Mouse (Mus musculus): Measurements from ENCODE around the gene Hsd17b11. TPM values are rescaled to one million over a fixed set of nuclear protein-coding genes. Genes with fewer than 3 reads are reported as not detected.

Gene Hsd17b11
- 46.9 and 109 TPM in 2 replicates for polyA plus RNA-seq (2012; rRNA removed)

DNA sequence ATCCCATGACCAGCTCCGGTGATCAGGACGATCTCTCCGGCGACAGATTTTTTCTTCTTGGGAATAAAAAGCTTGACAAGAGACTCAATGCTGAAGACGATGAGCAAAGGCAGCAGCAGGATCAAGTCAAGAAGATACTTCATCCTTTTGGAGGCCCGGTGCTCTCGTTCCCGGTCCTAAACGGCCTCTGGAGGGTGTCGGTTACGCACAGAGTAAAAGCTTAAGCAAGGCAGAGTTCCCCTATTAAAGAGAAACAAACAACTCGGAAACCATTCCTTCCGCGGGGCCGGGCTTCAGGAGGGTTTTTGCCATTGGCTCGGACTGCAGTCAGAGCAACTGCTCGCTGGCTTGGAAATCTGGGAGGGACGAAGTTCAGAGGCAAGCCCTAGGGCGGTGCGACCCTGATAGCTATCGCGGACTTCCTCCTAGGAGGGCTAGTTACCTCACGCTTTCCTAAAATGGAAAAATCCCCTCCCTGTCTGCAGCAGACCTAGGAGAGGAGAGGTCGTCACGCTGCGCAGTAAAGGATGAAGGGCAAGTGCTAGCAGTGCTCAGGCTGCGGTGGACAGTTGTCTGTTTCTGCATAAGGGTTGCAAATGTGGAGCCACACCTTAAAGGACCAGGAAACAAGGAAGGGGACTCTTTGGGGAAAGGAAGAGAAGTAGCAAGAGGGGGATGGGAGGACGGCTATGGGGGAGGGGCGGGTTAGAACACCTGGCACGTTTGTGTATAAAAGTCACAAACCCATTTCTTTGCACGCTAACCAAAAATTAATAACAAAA lies at the start of gene Hsd17b11:
Gene Hsd17b11 (minus strand): TSS at position 323 of the 782 bp plus-strand sequence.
- peak within 1 kb of the TSS; percentile 81 for H3K4me3 ChIP-seq (ENCODE audit: low read depth, low read length)
- peak within 1 kb of the TSS; percentile 98 for H3K27ac ChIP-seq (ENCODE audit: insufficient read depth, low read depth, low read length)
- peaks cover 12% of the 10 kb centered on the region for H3K36me3 ChIP-seq (ENCODE audit: control insufficient read depth, insufficient read depth, low read length)
- under 1% methylated on average over 31 of the region's 31 CpGs for WGBS
- H3K27me3 ChIP-seq (ENCODE audit: control insufficient read depth, insufficient read depth, low read length) = no peaks in the 10 kb centered on the region
- TF ChIP-seq CTCF (IDR thresholded peaks at IDR 0.05; ENCODE audit: extremely low read depth, insufficient read length, insufficient replicate concordance, low read depth, low read length) (peak; percentile 19; the same call in 1 of the 2 replicates), POLR2A (IDR thresholded peaks at IDR 0.05; ENCODE audit: low read depth, low read length) (peak; percentile 84)
- H3K4me1 ChIP-seq (ENCODE audit: control insufficient read depth, insufficient read depth, insufficient read length, low read length) = peaks cover 27% of the 10 kb centered on the region

DNA sequence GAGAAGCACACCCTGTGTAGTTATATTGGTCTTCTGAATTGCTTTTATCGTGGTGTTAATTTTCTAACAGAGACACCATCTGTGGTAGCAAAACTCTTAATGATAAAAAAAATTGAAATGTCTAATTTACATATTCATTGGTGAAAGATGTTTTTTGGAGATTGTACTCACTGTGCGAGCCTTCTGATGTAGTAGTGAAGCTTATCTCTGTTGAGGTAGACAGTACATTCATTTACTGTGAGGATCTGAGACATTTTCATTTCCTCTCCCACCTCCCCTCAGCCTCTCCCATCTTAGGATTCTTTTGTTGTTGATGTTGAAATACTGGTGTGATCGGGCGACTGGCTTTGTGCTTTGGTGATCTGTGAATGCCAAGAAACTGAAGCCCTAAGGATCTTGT lies 49.3 kb upstream of the Hsd17b11 start:
- TF ChIP-seq POLR2A (IDR thresholded peaks at IDR 0.05; ENCODE audit: low read depth, low read length) (no peak), CTCF (IDR thresholded peaks at IDR 0.05; ENCODE audit: extremely low read depth, insufficient read length, insufficient replicate concordance, low read depth, low read length) (no peak)
- Histone ChIP-seq H3K36me3 (ENCODE audit: control insufficient read depth, insufficient read depth, low read length) (no peaks in the 10 kb centered on the region), H3K4me3 (ENCODE audit: low read depth, low read length) (no peak overlapping the region), H3K27me3 (ENCODE audit: control insufficient read depth, insufficient read depth, low read length) (no peaks in the 10 kb centered on the region), H3K27ac (ENCODE audit: insufficient read depth, low read depth, low read length) (no peak overlapping the region), H3K4me1 (ENCODE audit: control insufficient read depth, insufficient read depth, insufficient read length, low read length) (no peaks in the 10 kb centered on the region; the same call in 1 of the 2 replicates)
- WGBS = 90% methylated on average over 4 of the region's 4 CpGs

DNA sequence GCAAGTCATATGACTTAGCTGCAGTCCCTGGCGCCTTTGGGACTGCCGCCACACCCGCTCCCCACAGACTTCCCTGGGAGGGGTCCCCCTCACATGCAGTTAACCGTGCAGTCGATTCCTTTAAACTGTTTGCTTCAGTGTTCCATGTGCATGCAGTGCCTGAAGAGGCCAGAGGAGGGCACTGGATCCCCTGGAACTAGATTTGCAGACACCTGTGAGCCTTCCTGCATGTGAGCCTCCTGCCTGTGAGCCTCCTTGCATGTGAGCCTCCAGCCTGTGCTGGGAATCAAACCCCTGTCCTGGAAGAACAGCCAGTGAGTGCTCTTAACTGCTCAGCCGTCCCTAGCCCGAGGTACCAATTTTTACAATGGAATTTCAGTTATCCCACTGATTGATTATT lies 47.0 kb upstream of the Hsd17b11 start:
- WGBS = 82% methylated on average over 7 of the region's 7 CpGs
- no peaks in the 10 kb centered on the region; the same call in 1 of the 2 replicates for H3K4me1 ChIP-seq (ENCODE audit: control insufficient read depth, insufficient read depth, insufficient read length, low read length)
- no peaks in the 10 kb centered on the region for H3K27me3 ChIP-seq (ENCODE audit: control insufficient read depth, insufficient read depth, low read length)
- H3K36me3 ChIP-seq (ENCODE audit: control insufficient read depth, insufficient read depth, low read length) = peaks cover 9% of the 10 kb centered on the region
- H3K27ac ChIP-seq (ENCODE audit: insufficient read depth, low read depth, low read length) = no peak overlapping the region
- TF ChIP-seq CTCF (IDR thresholded peaks at IDR 0.05; ENCODE audit: extremely low read depth, insufficient read length, insufficient replicate concordance, low read depth, low read length) (peak; percentile 48; the same call in 1 of the 2 replicates), POLR2A (IDR thresholded peaks at IDR 0.05; ENCODE audit: low read depth, low read length) (no peak)
- H3K4me3 ChIP-seq (ENCODE audit: low read depth, low read length) = no peak overlapping the region

DNA sequence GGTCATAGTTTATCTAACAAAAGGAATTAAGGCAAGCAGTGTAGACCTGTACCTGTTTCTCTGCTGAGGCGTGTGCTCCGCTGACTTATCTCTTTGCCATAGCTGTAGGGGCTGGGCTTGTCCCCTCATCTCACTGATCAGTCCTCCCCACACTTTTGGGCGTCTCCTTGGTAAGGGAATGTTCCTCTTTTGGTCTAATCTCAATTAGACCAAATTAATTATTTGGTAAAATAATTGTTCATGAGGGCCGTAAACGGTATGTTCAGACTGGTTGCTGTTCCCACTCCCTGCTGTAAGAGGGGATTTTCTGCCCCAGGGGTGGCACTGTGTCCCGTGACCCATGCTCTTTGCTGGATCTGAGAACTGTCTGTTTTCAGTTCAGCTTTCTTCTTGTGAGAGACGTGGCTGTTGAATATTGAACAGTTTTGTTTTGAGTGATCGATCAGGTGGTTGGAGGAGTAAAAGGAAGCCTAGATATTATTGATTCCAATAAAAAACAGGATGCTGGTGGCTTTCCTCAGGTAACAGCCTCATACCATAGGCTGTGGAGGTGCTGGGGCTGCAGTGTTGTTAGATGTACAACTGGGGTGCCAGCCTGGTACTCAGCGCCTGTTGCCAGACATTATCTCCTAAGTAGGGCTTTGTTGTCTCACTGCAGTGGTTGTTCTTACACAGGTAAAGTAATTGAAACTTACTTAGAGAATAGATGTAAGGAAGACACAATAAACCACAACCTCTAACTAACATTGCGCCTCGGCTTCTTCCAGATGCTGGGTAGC lies 41.2 kb upstream of the Hsd17b11 start:
- H3K27ac ChIP-seq (ENCODE audit: insufficient read depth, low read depth, low read length) = no peak overlapping the region
- no peaks in the 10 kb centered on the region for H3K4me1 ChIP-seq (ENCODE audit: control insufficient read depth, insufficient read depth, insufficient read length, low read length)
- no peak for TF ChIP-seq POLR2A (IDR thresholded peaks at IDR 0.05; ENCODE audit: low read depth, low read length)
- TF ChIP-seq CTCF (IDR thresholded peaks at IDR 0.05; ENCODE audit: extremely low read depth, insufficient read length, insufficient replicate concordance, low read depth, low read length) = no peak
- H3K36me3 ChIP-seq (ENCODE audit: control insufficient read depth, insufficient read depth, low read length) = peaks cover 46% of the 10 kb centered on the region
- H3K27me3 ChIP-seq (ENCODE audit: control insufficient read depth, insufficient read depth, low read length) = no peaks in the 10 kb centered on the region
- H3K4me3 ChIP-seq (ENCODE audit: low read depth, low read length) = no peak overlapping the region
- 92% methylated on average over 11 of the region's 11 CpGs for WGBS

DNA sequence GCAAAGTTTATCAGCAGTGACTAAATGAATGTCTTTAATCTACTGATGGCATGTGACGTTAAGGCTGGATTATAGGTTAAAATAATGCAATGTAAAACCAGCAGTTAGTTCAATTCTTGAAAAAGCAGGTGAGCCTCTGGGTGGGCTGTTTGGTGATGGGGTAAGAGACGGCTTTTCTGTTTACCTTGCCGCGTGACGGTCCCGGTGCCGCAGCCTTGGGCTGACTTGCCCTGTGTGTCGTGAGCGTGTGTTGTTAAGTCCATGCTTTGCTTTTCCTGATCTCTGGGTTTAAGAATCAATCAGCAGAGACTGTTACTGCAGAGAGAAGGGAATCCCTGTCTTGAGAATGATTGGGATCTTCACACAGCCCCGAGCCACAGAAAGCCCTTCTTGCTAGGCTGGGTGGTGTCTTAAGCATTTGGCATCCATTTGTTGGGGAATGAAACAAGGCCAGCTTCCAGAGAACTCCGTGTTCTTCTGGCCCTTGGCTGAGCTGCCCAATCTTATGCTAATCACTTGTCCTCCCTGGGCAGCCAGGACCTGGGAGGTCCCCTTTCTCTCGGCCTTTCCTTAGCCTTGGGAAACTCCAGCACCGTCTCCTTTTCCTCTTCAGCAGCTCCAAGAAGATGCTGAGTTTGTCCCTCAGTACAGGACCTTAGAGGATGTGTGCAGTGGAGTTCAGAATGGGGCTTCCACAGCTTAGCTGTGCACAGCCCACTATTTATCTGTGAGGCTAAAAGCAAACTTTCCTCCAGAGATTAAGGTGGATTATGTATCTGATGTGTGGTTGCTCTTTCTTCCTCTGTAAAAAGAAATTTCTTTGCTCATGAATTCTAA lies 40.4 kb upstream of the Hsd17b11 start:
- Histone ChIP-seq H3K4me1 (ENCODE audit: control insufficient read depth, insufficient read depth, insufficient read length, low read length) (no peaks in the 10 kb centered on the region), H3K4me3 (ENCODE audit: low read depth, low read length) (no peak overlapping the region), H3K27me3 (ENCODE audit: control insufficient read depth, insufficient read depth, low read length) (no peaks in the 10 kb centered on the region), H3K36me3 (ENCODE audit: control insufficient read depth, insufficient read depth, low read length) (peaks cover 46% of the 10 kb centered on the region), H3K27ac (ENCODE audit: insufficient read depth, low read depth, low read length) (no peak overlapping the region)
- WGBS = 91% methylated on average over 13 of the region's 13 CpGs
- TF ChIP-seq CTCF (IDR thresholded peaks at IDR 0.05; ENCODE audit: extremely low read depth, insufficient read length, insufficient replicate concordance, low read depth, low read length) (no peak), POLR2A (IDR thresholded peaks at IDR 0.05; ENCODE audit: low read depth, low read length) (no peak)

DNA sequence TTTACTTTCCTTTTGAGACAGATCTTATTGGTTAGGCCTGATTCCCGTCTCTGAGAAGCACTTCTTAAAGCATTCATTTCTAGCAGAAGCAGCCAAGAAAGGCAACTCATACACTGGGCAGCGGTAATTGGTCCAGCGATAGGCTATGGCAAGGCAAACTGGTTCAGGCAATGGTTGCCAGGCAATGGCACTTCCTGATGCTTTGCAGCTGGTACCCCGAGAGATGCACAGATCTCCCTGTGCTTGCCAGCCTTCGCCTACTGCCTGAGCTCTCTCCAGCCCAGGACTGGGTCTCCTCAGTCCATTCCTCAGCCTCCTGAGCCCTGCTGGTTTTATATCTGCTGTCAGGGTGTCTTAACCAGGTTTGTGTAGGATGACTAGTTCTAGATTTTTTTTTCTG lies 38.7 kb upstream of the Hsd17b11 start:
- Histone ChIP-seq H3K36me3 (ENCODE audit: control insufficient read depth, insufficient read depth, low read length) (peaks cover 49% of the 10 kb centered on the region), H3K27me3 (ENCODE audit: control insufficient read depth, insufficient read depth, low read length) (no peaks in the 10 kb centered on the region), H3K4me3 (ENCODE audit: low read depth, low read length) (no peak overlapping the region), H3K4me1 (ENCODE audit: control insufficient read depth, insufficient read depth, insufficient read length, low read length) (no peaks in the 10 kb centered on the region), H3K27ac (ENCODE audit: insufficient read depth, low read depth, low read length) (no peak overlapping the region)
- TF ChIP-seq POLR2A (IDR thresholded peaks at IDR 0.05; ENCODE audit: low read depth, low read length) (no peak), CTCF (IDR thresholded peaks at IDR 0.05; ENCODE audit: extremely low read depth, insufficient read length, insufficient replicate concordance, low read depth, low read length) (no peak)
- 93% methylated on average over 5 of the region's 5 CpGs for WGBS
